Mouse (Mus musculus) liver, embryonic 13.5 days (tissue): Measurements from ENCODE around the gene Dlg5. TPM values are rescaled to one million over a fixed set of nuclear protein-coding genes. Genes with fewer than 3 reads are reported as not detected.

ENCODE experiments used
- ATAC-seq: fragments of 200-750 bp; cut with Nextera tagmentation; 2 replicates; pipeline ENCODE4 v1.8.0; 2017; ENCODE audit warnings: low read depth, mild to moderate bottlenecking, moderate number of reproducible peaks, moderate library complexity
- DNase-seq: peaks from one replicate; pipeline ENCODE4 v3.0.0; 2022
- H3K27ac ChIP-seq: fragments of 300-500 bp; sonication (generic); 2 replicates; pipeline ENCODE4 v1.5.1; 2015; ENCODE audit warnings: moderate library complexity, mild to moderate bottlenecking, inconsistent platforms
- H3K27me3 ChIP-seq: fragments of 300-500 bp; sonication (generic); 2 replicates; pipeline ENCODE4 v1.6.1; 2015; ENCODE audit warnings: mild to moderate bottlenecking, inconsistent platforms
- H3K36me3 ChIP-seq: fragments of 300-500 bp; sonication (generic); 2 replicates; pipeline ENCODE4 v1.6.1; 2015; ENCODE audit warnings: mild to moderate bottlenecking, inconsistent platforms
- H3K4me1 ChIP-seq: fragments of 300-500 bp; sonication (generic); replicated peaks from 2 replicates; pipeline ENCODE4 v1.6.1; 2015; ENCODE audit warnings: inconsistent platforms
- H3K4me2 ChIP-seq: fragments of 300-500 bp; sonication (generic); 2 replicates; pipeline ENCODE4 v1.6.1; 2015; ENCODE audit warnings: inconsistent platforms, mild to moderate bottlenecking, moderate library complexity
- H3K4me3 ChIP-seq: fragments of 300-500 bp; sonication (generic); replicated peaks from 2 replicates; pipeline ENCODE4 v1.5.1; 2015; ENCODE audit warnings: mild to moderate bottlenecking, inconsistent platforms
- H3K9ac ChIP-seq: fragments of 300-500 bp; sonication (generic); 2 replicates; pipeline ENCODE4 v1.6.1; 2015; ENCODE audit warnings: mild to moderate bottlenecking, inconsistent platforms
- H3K9me3 ChIP-seq: fragments of 300-500 bp; sonication (generic); replicated peaks from 2 replicates; pipeline ENCODE4 v1.6.1; 2016; ENCODE audit warnings: inconsistent platforms
- whole genome bisulfite sequencing: fragments of 180-500 bp; shearing (Covaris S2); methylation state at CpG from one replicate; pipeline ENCODE4 v1.1.7; 2015; ENCODE audit not compliant: insufficient replicate concordance; 5-methylcytosine and 5-hydroxymethylcytosine counted together
- polyA plus RNA-seq: library from polyadenylated mRNA; unstranded; fragments of >200 nt; fragmentation: Nextera tagmentation; extraction: Ambion mirVana; gene quantifications from 2 replicates; pipeline ENCODE4 v1.2.1, GENCODE M21; 2015

Gene Dlg5
- polyA plus RNA-seq, 1 experiment from 2014 or later, result 1.6 TPM

DNA sequence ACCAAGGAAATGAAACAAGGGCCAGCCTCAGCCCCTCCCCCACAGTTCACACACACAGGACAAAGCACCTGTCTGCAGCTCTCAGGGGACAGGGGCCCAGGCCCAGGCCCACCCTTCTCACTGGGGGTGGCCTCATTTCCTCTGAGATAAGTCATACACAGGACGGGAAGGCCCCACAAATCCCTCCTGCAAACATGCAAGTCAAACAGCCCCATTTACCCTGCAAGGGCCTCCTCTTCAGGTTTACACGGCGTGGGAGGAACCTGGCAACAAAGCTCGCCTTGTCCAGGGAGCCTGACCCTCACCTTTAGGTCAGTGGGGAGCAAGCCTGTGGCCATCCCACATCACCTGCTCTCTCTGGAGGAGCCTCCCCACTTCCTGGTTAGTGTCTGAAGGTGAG is 60.2 kb downstream of the Dlg5 start:
- Histone ChIP-seq H3K4me1 (peaks cover 10% of the 10 kb centered on the region; the same call in 1 of the 2 replicates), H3K36me3 (no peaks in the 10 kb centered on the region), H3K4me3 (no peak overlapping the region), H3K9me3 (no peaks in the 10 kb centered on the region), H3K9ac (no peak overlapping the region), H3K27ac (no peak overlapping the region), H3K27me3 (no peaks in the 10 kb centered on the region), H3K4me2 (no peak overlapping the region)
- DNase-seq (no peak), ATAC-seq (no peak)
- 24% methylated on average over 4 of the region's 4 CpGs for WGBS

GRCm38 (mm10) chr14:24182955-24183354 is 62.8 kb downstream of the Dlg5 start:
- H3K36me3 ChIP-seq, result no peaks in the 10 kb centered on the region
- no peak for DNase-seq
- no peak overlapping the region for H3K27ac ChIP-seq
- peaks cover 10% of the 10 kb centered on the region; the same call in 1 of the 2 replicates for H3K4me1 ChIP-seq
- H3K27me3 ChIP-seq, result no peaks in the 10 kb centered on the region
- no peak overlapping the region for H3K4me2 ChIP-seq
- no peak for ATAC-seq
- no peak overlapping the region for H3K4me3 ChIP-seq
- no peak overlapping the region for H3K9ac ChIP-seq
- no peaks in the 10 kb centered on the region for H3K9me3 ChIP-seq
- 45% methylated on average over 3 of the region's 3 CpGs for WGBS

DNA sequence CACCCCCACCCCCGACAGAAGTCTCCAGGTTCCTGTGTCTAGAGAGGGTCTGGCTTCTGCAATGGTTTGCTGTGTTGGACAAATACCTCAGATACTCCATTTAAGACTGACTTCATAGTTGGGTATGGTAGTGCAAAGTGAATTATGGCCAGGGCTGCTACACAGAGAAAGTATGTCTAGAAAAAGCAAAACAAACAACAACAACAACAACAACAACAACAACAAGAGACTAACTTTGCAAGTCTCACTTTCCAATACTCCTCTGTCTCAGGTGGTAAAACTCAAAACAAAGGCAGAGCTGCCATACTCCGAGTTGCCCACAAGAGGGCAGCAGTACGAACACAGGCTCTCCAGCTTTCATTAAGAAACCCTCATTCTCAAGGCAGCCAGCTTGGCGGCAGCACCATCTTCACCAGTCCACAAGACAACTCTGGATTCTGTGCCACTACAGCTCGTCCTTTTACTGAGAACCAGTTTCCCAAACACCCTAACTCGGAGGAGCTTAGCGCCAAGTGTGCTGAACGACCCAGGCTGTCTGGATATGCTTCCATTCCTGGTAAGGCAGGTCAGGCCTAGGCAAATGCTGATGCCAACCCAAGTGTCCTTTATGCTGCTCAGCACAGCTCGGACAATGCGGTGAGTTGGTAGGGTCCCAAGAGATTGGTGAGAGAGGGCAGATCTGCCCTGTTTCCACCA is 63.8 kb downstream of the Dlg5 start:
- 28% methylated on average over 10 of the region's 10 CpGs for WGBS
- H3K9me3 ChIP-seq, result no peaks in the 10 kb centered on the region
- no peak overlapping the region for H3K9ac ChIP-seq
- H3K27ac ChIP-seq, result no peak overlapping the region
- H3K4me2 ChIP-seq, result no peak overlapping the region
- H3K36me3 ChIP-seq, result no peaks in the 10 kb centered on the region
- H3K27me3 ChIP-seq, result no peaks in the 10 kb centered on the region
- no peak for ATAC-seq
- H3K4me3 ChIP-seq, result no peak overlapping the region
- H3K4me1 ChIP-seq, result peaks cover 10% of the 10 kb centered on the region; the same call in 1 of the 2 replicates
- peak; percentile 47 for DNase-seq

DNA sequence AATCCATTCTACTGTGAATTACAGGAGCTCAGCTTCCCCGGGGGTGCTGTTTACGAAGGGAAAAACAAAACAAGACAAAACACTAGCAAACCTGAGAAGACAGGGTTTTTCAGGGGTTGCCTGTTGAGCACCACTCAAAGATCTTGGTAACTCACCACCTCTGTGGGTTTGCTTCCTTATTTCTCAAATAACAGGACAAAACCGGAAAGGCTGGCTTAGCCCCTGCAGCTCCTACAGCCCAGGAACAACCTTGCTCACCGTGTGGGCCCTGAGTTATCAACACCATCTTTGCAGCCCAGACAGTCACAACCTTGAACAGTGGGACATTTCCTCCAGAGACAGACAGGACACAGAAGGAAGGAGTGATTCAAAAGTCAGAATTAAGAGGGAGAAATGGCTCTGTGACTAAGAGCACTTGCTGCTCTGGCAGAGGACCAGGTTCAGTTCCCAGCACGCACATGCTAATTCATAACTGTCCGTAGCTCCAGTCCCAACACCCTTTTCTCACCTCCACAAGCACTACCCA is 66.2 kb downstream of the Dlg5 start:
- ATAC-seq (no peak), DNase-seq (no peak)
- Histone ChIP-seq H3K27ac (no peak overlapping the region), H3K9ac (no peak overlapping the region), H3K27me3 (no peaks in the 10 kb centered on the region), H3K36me3 (no peaks in the 10 kb centered on the region), H3K4me3 (no peak overlapping the region), H3K9me3 (no peaks in the 10 kb centered on the region), H3K4me1 (no peaks in the 10 kb centered on the region), H3K4me2 (no peak overlapping the region)
- 54% methylated on average over 6 of the region's 6 CpGs for WGBS

GRCm38 (mm10) chr14:24176609-24177008 is 69.1 kb downstream of the Dlg5 start:
- Histone ChIP-seq H3K9me3 (no peaks in the 10 kb centered on the region), H3K27ac (no peak overlapping the region), H3K9ac (no peak overlapping the region), H3K4me1 (no peaks in the 10 kb centered on the region), H3K4me3 (no peak overlapping the region), H3K27me3 (no peaks in the 10 kb centered on the region), H3K36me3 (no peaks in the 10 kb centered on the region), H3K4me2 (no peak overlapping the region)
- WGBS, result 78% methylated on average over 10 of the region's 10 CpGs
- ATAC-seq, result no peak
- DNase-seq, result no peak

DNA sequence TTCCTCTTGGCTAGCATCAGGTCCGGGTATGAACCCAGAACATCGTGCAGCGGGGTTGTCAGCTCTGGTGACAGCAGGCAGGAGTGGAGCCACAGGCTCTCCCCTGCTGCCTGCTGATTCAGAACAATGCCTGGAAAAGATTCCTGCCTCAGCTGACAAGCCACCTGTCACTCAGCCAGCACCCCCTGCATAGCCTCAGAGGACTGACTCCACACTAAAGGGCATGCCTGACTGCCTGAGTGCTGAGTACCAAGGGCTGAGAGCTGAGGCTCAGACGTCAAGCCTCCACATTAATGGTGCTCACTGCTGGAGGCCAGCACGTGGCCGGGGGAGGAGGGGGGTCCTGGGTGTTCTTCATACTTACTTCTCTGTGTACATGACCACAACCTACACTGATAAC is 72.4 kb downstream of the Dlg5 start:
- DNase-seq (no peak), ATAC-seq (no peak)
- Histone ChIP-seq H3K4me1 (no peaks in the 10 kb centered on the region), H3K4me3 (no peak overlapping the region), H3K27ac (no peak overlapping the region), H3K9ac (no peak overlapping the region), H3K9me3 (no peaks in the 10 kb centered on the region), H3K4me2 (no peak overlapping the region), H3K36me3 (peaks cover 6% of the 10 kb centered on the region; the same call in 1 of the 2 replicates), H3K27me3 (no peaks in the 10 kb centered on the region)
- WGBS, result 70% methylated on average over 6 of the region's 6 CpGs

GRCm38 (mm10) chr14:24171639-24172311 is 73.9 kb downstream of the Dlg5 start:
- H3K9ac ChIP-seq, result no peak overlapping the region
- H3K4me1 ChIP-seq, result no peaks in the 10 kb centered on the region
- no peak overlapping the region for H3K4me2 ChIP-seq
- peaks cover 6% of the 10 kb centered on the region; the same call in 1 of the 2 replicates for H3K36me3 ChIP-seq
- ATAC-seq (no peak), DNase-seq (no peak)
- no peak overlapping the region for H3K27ac ChIP-seq
- H3K9me3 ChIP-seq, result no peaks in the 10 kb centered on the region
- H3K27me3 ChIP-seq, result no peaks in the 10 kb centered on the region
- H3K4me3 ChIP-seq, result no peak overlapping the region
- 72% methylated on average over 13 of the region's 13 CpGs for WGBS

- peaks cover 6% of the 10 kb centered on the region; the same call in 1 of the 2 replicates for H3K36me3 ChIP-seq
- 75% methylated on average over 8 of the region's 8 CpGs for WGBS
Observed at GRCm38 (mm10) chr14:24166046-24166445, 79.7 kb downstream of the Dlg5 start.

DNA sequence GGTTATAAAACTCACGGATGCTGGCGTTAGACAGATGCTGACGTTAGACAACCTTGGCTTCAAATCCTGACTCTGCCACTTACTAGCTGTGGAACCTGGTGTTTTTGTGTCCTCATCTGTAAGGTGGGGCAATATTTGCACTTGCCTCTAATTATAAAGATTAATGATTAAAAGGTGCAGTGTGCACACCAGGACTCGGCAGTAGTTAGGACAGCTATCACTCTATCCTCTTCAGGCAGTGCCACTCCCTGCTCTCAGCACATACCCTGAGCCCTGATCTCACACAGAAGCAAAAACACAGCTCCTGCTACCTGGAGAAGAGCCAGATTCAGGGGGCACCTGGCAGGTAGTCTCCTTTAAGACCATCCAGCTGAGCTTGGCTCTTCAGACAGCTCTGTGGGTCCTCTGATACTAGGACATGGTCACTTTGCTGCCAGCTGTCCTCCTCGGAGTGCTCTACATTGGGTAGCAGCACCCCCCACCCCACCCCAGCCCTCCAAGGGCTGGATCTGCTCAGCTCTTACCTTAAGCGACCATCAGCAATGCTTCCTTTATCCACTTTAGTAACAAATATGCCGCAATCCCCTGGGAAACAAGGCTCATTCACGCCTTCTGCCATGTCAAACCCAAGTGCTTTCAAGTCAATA is 80.9 kb downstream of the Dlg5 start:
- ATAC-seq (no peak), DNase-seq (no peak)
- H3K4me1 ChIP-seq, result no peaks in the 10 kb centered on the region
- H3K4me2 ChIP-seq, result no peak overlapping the region
- H3K9me3 ChIP-seq, result no peaks in the 10 kb centered on the region
- H3K36me3 ChIP-seq, result no peaks in the 10 kb centered on the region
- 73% methylated on average over 8 of the region's 8 CpGs for WGBS
- H3K27ac ChIP-seq, result no peak overlapping the region
- H3K4me3 ChIP-seq, result no peak overlapping the region
- no peak overlapping the region for H3K9ac ChIP-seq
- no peaks in the 10 kb centered on the region for H3K27me3 ChIP-seq

More at GRCm38 (mm10) chr14:24166046-24166445, 79.7 kb downstream of the Dlg5 start:
- ATAC-seq, result no peak
- Histone ChIP-seq H3K27me3 (no peaks in the 10 kb centered on the region), H3K9ac (no peak overlapping the region), H3K4me2 (no peak overlapping the region), H3K9me3 (no peaks in the 10 kb centered on the region), H3K4me3 (no peak overlapping the region), H3K27ac (no peak overlapping the region), H3K4me1 (no peaks in the 10 kb centered on the region)
- no peak for DNase-seq

DNA sequence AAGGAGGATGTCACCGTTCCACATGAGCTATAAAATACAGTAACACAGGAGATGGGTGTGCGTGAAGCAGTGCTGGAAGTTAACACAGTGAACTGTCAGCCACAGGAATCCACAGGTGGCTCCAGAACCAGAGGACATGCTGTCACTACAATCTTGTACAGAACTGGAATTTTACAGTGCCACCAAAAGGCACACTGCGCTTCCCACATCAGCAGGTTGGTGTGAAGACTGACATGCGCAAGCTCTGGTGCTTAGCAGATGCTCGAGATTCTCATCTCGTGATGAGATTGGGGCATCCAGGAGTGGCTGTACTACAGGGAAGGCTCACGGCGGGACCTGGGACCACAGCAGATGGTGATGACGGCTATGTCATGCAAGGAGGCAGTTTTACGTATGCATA is 82.9 kb downstream of the Dlg5 start:
- no peak overlapping the region for H3K27ac ChIP-seq
- no peak overlapping the region for H3K4me3 ChIP-seq
- no peak overlapping the region for H3K4me2 ChIP-seq
- WGBS, result 70% methylated on average over 10 of the region's 10 CpGs
- no peaks in the 10 kb centered on the region for H3K36me3 ChIP-seq
- H3K9ac ChIP-seq, result no peak overlapping the region
- DNase-seq, result no peak
- ATAC-seq, result no peak
- H3K27me3 ChIP-seq, result no peaks in the 10 kb centered on the region
- no peaks in the 10 kb centered on the region for H3K9me3 ChIP-seq
- H3K4me1 ChIP-seq, result no peaks in the 10 kb centered on the region

- Histone ChIP-seq H3K9me3 (no peaks in the 10 kb centered on the region), H3K4me2 (no peak overlapping the region), H3K9ac (no peak overlapping the region), H3K4me3 (no peak overlapping the region), H3K27ac (peak overlapping the region; percentile 15; the same call in 1 of the 2 replicates), H3K4me1 (peaks cover 28% of the 10 kb centered on the region), H3K36me3 (0 out of 2 replicates have a peak, but pooled peaks cover 6% of the 10 kb centered on the region), H3K27me3 (no peaks in the 10 kb centered on the region)
- DNase-seq, result peak; percentile 25
- WGBS, result 65% methylated on average over 2 of the region's 2 CpGs
- peak; percentile 88 for ATAC-seq
Observed at GRCm38 (mm10) chr14:24148892-24149291, 96.8 kb downstream of the Dlg5 start.
